Mouse (Mus musculus) kidney, adult 2 months (tissue): ENCODE measurements around the gene Mcf2l. TPM values are rescaled to one million over a fixed set of nuclear protein-coding genes. Genes with fewer than 3 reads are reported as not detected.

Experiments
- DNase-seq: peaks from one replicate; pipeline ENCODE4 v3.0.0; 2021
- H3K27ac ChIP-seq: fragments of 200-500 bp; 2 replicates; pipeline ENCODE4 v1.5.1; 2012; ENCODE audit warnings: low read depth, low read length, control low read depth, inconsistent platforms; ENCODE audit not compliant: insufficient read depth
- H3K27me3 ChIP-seq: fragments of 200-500 bp; replicated peaks from 2 replicates; pipeline ENCODE4 v1.6.1; 2012; ENCODE audit warnings: mild to moderate bottlenecking, moderate library complexity, low read length, inconsistent platforms; ENCODE audit not compliant: control insufficient read depth, insufficient read depth
- H3K36me3 ChIP-seq: fragments of 200-500 bp; 2 replicates; pipeline ENCODE4 v1.6.1; 2012; ENCODE audit warnings: mild to moderate bottlenecking, moderate library complexity, low read length, inconsistent platforms; ENCODE audit not compliant: control insufficient read depth, insufficient read depth
- H3K4me1 ChIP-seq: fragments of 200-500 bp; 2 replicates; pipeline ENCODE4 v1.6.1; 2011; ENCODE audit warnings: low read length; ENCODE audit not compliant: control insufficient read depth, insufficient read depth
- H3K4me3 ChIP-seq: fragments of 200-500 bp; 2 replicates; pipeline ENCODE4 v1.5.1; 2011; ENCODE audit warnings: mild to moderate bottlenecking, low read depth, low read length, control low read depth; ENCODE audit not compliant: insufficient read depth
- CTCF ChIP-seq: fragments of 200-500 bp; conservative IDR thresholded peaks from 2 replicates; pipeline ENCODE4 v1.5.1; 2011; ENCODE audit warnings: low read depth, mild to moderate bottlenecking, control low read depth, low read length, moderate library complexity, mixed read lengths; ENCODE audit not compliant: insufficient read depth, insufficient read length
- POLR2A ChIP-seq: fragments of 200-500 bp; IDR thresholded peaks from one replicate; pipeline ENCODE4 v1.6.1; 2011; ENCODE audit warnings: low read depth, low read length, control low read depth
- WGBS: fragments of 180-500 bp; shearing (Covaris S2); methylation state at CpG from one replicate; pipeline ENCODE4 v1.1.7; 2018; 5-methylcytosine and 5-hydroxymethylcytosine counted together
- polyA plus RNA-seq: library from polyadenylated mRNA; depleted of rRNA; stranded (reverse); fragments of >200 nt; gene quantifications from 2 replicates; pipeline ENCODE4 v1.2.3, GENCODE M21; 2012; rRNA removed

Mcf2l gene
- polyA plus RNA-seq, 1 experiment = 15.1 TPM

- 83% methylated on average over 4 of the region's 4 CpGs for WGBS
- no peak for TF ChIP-seq CTCF
- TF ChIP-seq POLR2A = no peak
- Histone ChIP-seq H3K27ac (no peak overlapping the region), H3K4me1 (no peaks in the 10 kb centered on the region), H3K27me3 (no peaks in the 10 kb centered on the region), H3K4me3 (no peak overlapping the region), H3K36me3 (no peaks in the 10 kb centered on the region)
- DNase-seq = no peak
Observed at GRCm38 (mm10) chr8:13041459-13041858, 167.9 kb downstream of the Mcf2l start.

GRCm38 (mm10) chr8:13047652-13048051 is 174.0 kb downstream of the Mcf2l start:
- Histone ChIP-seq H3K4me3 (no peak overlapping the region), H3K27me3 (no peaks in the 10 kb centered on the region), H3K36me3 (no peaks in the 10 kb centered on the region), H3K4me1 (no peaks in the 10 kb centered on the region), H3K27ac (no peak overlapping the region)
- no peak for TF ChIP-seq CTCF
- no peak for TF ChIP-seq POLR2A
- no peak for DNase-seq
- WGBS = 60% methylated on average over 5 of the region's 5 CpGs

- H3K27me3 ChIP-seq = no peaks in the 10 kb centered on the region
- no peak for DNase-seq
- TF ChIP-seq POLR2A (no peak), CTCF (no peak)
- no peaks in the 10 kb centered on the region for H3K36me3 ChIP-seq
- 76% methylated on average over 10 of the region's 10 CpGs for WGBS
- no peak overlapping the region for H3K4me3 ChIP-seq
- H3K27ac ChIP-seq = no peak overlapping the region
- no peaks in the 10 kb centered on the region for H3K4me1 ChIP-seq
Observed at GRCm38 (mm10) chr8:13050550-13050949, 176.9 kb downstream of the Mcf2l start.

- no peak overlapping the region for H3K4me3 ChIP-seq
- DNase-seq = peak; percentile 72
- peaks cover 3% of the 10 kb centered on the region; the same call in 1 of the 2 replicates for H3K4me1 ChIP-seq
- no peaks in the 10 kb centered on the region for H3K36me3 ChIP-seq
- H3K27me3 ChIP-seq = no peaks in the 10 kb centered on the region
- TF ChIP-seq POLR2A (no peak), CTCF (no peak)
- no peak overlapping the region for H3K27ac ChIP-seq
- 52% methylated on average over 4 of the region's 4 CpGs for WGBS
Observed at GRCm38 (mm10) chr8:13057351-13057750, 183.7 kb downstream of the Mcf2l start.

GRCm38 (mm10) chr8:13060441-13061150 is 187.0 kb downstream of the Mcf2l start, which contains the start of gene Proz:
TSS of gene Proz (plus strand) at chr8:13060914.
- no peak for TF ChIP-seq CTCF
- TF ChIP-seq POLR2A = no peak
- peak; percentile 91 for DNase-seq
- H3K27ac ChIP-seq = peak within 1 kb of the TSS; percentile 90
- WGBS = 50% methylated on average over 17 of the region's 17 CpGs
- H3K4me3 ChIP-seq = peak within 1 kb of the TSS; percentile 38
- H3K36me3 ChIP-seq = no peaks in the 10 kb centered on the region
- peaks cover 3% of the 10 kb centered on the region; the same call in 1 of the 2 replicates for H3K4me1 ChIP-seq
- H3K27me3 ChIP-seq = no peaks in the 10 kb centered on the region

GRCm38 (mm10) chr8:13063112-13063511 is 189.5 kb downstream of the Mcf2l start:
- TF ChIP-seq POLR2A = no peak
- peaks cover 3% of the 10 kb centered on the region; the same call in 1 of the 2 replicates for H3K4me1 ChIP-seq
- H3K27me3 ChIP-seq = no peaks in the 10 kb centered on the region
- WGBS = 75% methylated on average over 16 of the region's 16 CpGs
- H3K27ac ChIP-seq = no peak overlapping the region
- DNase-seq = no peak
- no peak overlapping the region for H3K4me3 ChIP-seq
- no peaks in the 10 kb centered on the region for H3K36me3 ChIP-seq

Other genes with a start within 250 kb of the Mcf2l start
- 28.4 and 36.4 TPM in 2 replicates for gene Tubgcp3, start 201.6 kb upstream of the Mcf2l start, polyA plus RNA-seq
- gene Atp11a, start 116.8 kb upstream of the Mcf2l start, polyA plus RNA-seq = 176 and 271 TPM in 2 replicates
- 0.19 and 0.39 TPM in 2 replicates for gene F7, start 152.2 kb downstream of the Mcf2l start, polyA plus RNA-seq
- 0.79 and 0.91 TPM in 2 replicates for gene F10, start 163.5 kb downstream of the Mcf2l start, polyA plus RNA-seq
- 11.7 and 13.3 TPM in 2 replicates for gene Proz, start 187.1 kb downstream of the Mcf2l start, polyA plus RNA-seq
- gene Pcid2, start 231.7 kb downstream of the Mcf2l start, polyA plus RNA-seq = 17.3 and 18.7 TPM in 2 replicates
- 34.4 and 38.0 TPM in 2 replicates for gene Cul4a, start 231.8 kb downstream of the Mcf2l start, polyA plus RNA-seq